Mouse (Mus musculus) megakaryocyte, embryonic 14.5 days (primary cell): ENCODE results near the gene Fbxw27.

ENCODE experiments used
- FLI1 ChIP-seq: IDR thresholded peaks from 2 replicates; pipeline ENCODE4 v1.6.1; 2012; ENCODE audit warnings: low read length, inconsistent platforms, mixed read lengths
- GATA1 ChIP-seq: IDR thresholded peaks from 3 replicates; pipeline ENCODE4 v1.6.1; 2012; ENCODE audit warnings: mixed read lengths, low read length, inconsistent platforms, borderline replicate concordance

- TF ChIP-seq GATA1 (no peak), FLI1 (no peak)
These were observed 42.6 kb upstream of the Fbxw27 start for GRCm38 (mm10) chr9:109833088-109833412.
